Mouse (Mus musculus) limb, embryonic 14.5 days (tissue): Measurements from ENCODE around the gene Ocm. TPM values are rescaled to one million over a fixed set of nuclear protein-coding genes. Genes with fewer than 3 reads are reported as not detected.
"Not testable (repeated sequence)": the region's sequence is repeated elsewhere in the genome, so short reads cannot be mapped to it uniquely, and the experiment has no call there.

Experiments used
- ATAC-seq: fragments of 200-750 bp; cut with Nextera tagmentation; 2 replicates; pipeline ENCODE4 v1.8.0; 2017; ENCODE audit warnings: low read depth, moderate number of reproducible peaks, moderate TSS enrichment; ENCODE audit not compliant: low FRiP score
- DNase-seq: peaks from one replicate; pipeline ENCODE4 v3.0.0-alpha.2; 2015; ENCODE audit warnings: low spot score
- H3K27ac ChIP-seq: fragments of 300-500 bp; sonication (generic); replicated peaks from 2 replicates; pipeline ENCODE4 v1.5.1; 2014; ENCODE audit warnings: low read depth, mild to moderate bottlenecking, low read length, moderate library complexity, mixed read lengths
- H3K27me3 ChIP-seq: fragments of 300-500 bp; sonication (generic); 2 replicates; pipeline ENCODE4 v1.6.1; 2014; ENCODE audit warnings: low read length, mixed read lengths; ENCODE audit not compliant: control insufficient read depth, insufficient read depth
- H3K36me3 ChIP-seq: fragments of 300-500 bp; sonication (generic); 2 replicates; pipeline ENCODE4 v1.6.1; 2014; ENCODE audit warnings: mild to moderate bottlenecking, low read length, moderate library complexity, mixed read lengths; ENCODE audit not compliant: control insufficient read depth, insufficient read depth
- H3K4me1 ChIP-seq: fragments of 300-500 bp; sonication (generic); 2 replicates; pipeline ENCODE4 v1.6.1; 2014; ENCODE audit warnings: antibody characterized with exemption, low read length, mixed read lengths; ENCODE audit not compliant: control insufficient read depth, insufficient read depth
- H3K4me2 ChIP-seq: fragments of 300-500 bp; sonication (generic); replicated peaks from 2 replicates; pipeline ENCODE4 v1.6.1; 2014; ENCODE audit warnings: low read depth, mild to moderate bottlenecking, low read length, moderate library complexity; ENCODE audit not compliant: severe bottlenecking
- H3K4me3 ChIP-seq: fragments of 300-500 bp; sonication (generic); replicated peaks from 2 replicates; pipeline ENCODE4 v1.5.1; 2014; ENCODE audit warnings: low read length
- H3K9ac ChIP-seq: fragments of 300-500 bp; sonication (generic); 2 replicates; pipeline ENCODE4 v1.6.1; 2014; ENCODE audit warnings: mild to moderate bottlenecking, low read depth, low read length, moderate library complexity; ENCODE audit not compliant: severe bottlenecking
- H3K9me3 ChIP-seq: fragments of 300-500 bp; sonication (generic); 2 replicates; pipeline ENCODE4 v1.6.1; 2016; ENCODE audit warnings: low read length; ENCODE audit not compliant: control insufficient read depth
- POLR2A ChIP-seq: fragments of 200-500 bp; IDR thresholded peaks from 2 replicates; pipeline ENCODE4 v1.8.0; 2012; ENCODE audit warnings: inconsistent platforms, mild to moderate bottlenecking, moderate library complexity, borderline replicate concordance; ENCODE audit not compliant: insufficient read depth, insufficient read length; ENCODE audit errors: extremely low read depth
- WGBS: fragments of 180-500 bp; shearing (Covaris S2); extraction: QIAGEN DNeasy Blood & Tissue Kit; methylation state at CpG from one replicate; pipeline ENCODE4 v1.1.7; 2014; 5-methylcytosine and 5-hydroxymethylcytosine counted together
- polyA plus RNA-seq, 2 experiments: library from polyadenylated mRNA; depleted of rRNA in 1 of 2; stranded (reverse) in 1 of 2; unstranded in 1 of 2; fragments of >200 nt; fragmentation: Nextera tagmentation in 1 of 2; extraction: Ambion mirVana in 1 of 2; gene quantifications; 2 replicates each; pipeline versions ENCODE4 v1.2.1 to v1.2.3; 2012 to 2014

The Ocm gene
- polyA plus RNA-seq, 2 experiments, result not detected

GRCm38 (mm10) chr5:144032491-144032890, 6.0 kb upstream of the Ocm start:
- ATAC-seq, result no peak
- WGBS, result 87% methylated on average over 7 of the region's 7 CpGs
- DNase-seq, result no peak
- Histone ChIP-seq H3K27ac (no peak overlapping the region), H3K9ac (no peak overlapping the region), H3K4me2 (no peak overlapping the region), H3K36me3 (no peaks in the 10 kb centered on the region), H3K27me3 (no peaks in the 10 kb centered on the region), H3K9me3 (no peaks in the 10 kb centered on the region), H3K4me1 (no peaks in the 10 kb centered on the region), H3K4me3 (no peak overlapping the region)
- no peak for TF ChIP-seq POLR2A

GRCm38 (mm10) chr5:144015845-144016244, 10.6 kb downstream of the Ocm start:
- Histone ChIP-seq H3K9ac (no peak overlapping the region), H3K9me3 (no peaks in the 10 kb centered on the region), H3K4me1 (0 out of 2 replicates have a peak, but pooled peaks cover 3% of the 10 kb centered on the region), H3K4me3 (no peak overlapping the region), H3K27ac (no peak overlapping the region), H3K36me3 (peaks cover 17% of the 10 kb centered on the region), H3K27me3 (no peaks in the 10 kb centered on the region), H3K4me2 (no peak overlapping the region)
- TF ChIP-seq POLR2A, result no peak
- ATAC-seq, result no peak
- 87% methylated on average over 9 of the region's 9 CpGs for WGBS
- DNase-seq, result no peak

GRCm38 (mm10) chr5:144015312-144015650, 11.2 kb downstream of the Ocm start:
- Histone ChIP-seq H3K4me1 (0 out of 2 replicates have a peak, but pooled peaks cover 3% of the 10 kb centered on the region), H3K36me3 (peaks cover 23% of the 10 kb centered on the region), H3K4me2 (peak overlapping the region; percentile 43; the same call in 1 of the 2 replicates), H3K9me3 (no peaks in the 10 kb centered on the region), H3K4me3 (peak overlapping the region; percentile 71), H3K27me3 (no peaks in the 10 kb centered on the region), H3K27ac (no peak overlapping the region), H3K9ac (no peak overlapping the region)
- TF ChIP-seq POLR2A, result no peak
- WGBS, result 79% methylated on average over 3 of the region's 3 CpGs
- DNase-seq (no peak), ATAC-seq (no peak)

GRCm38 (mm10) chr5:144014551-144015311, 11.7 kb downstream of the Ocm start, which contains the start of gene Ccz1:
Ccz1 (minus strand) TSS chr5:144014877.
- DNase-seq, result peak; percentile 94
- peaks cover 26% of the 10 kb centered on the region for H3K36me3 ChIP-seq
- peak within 1 kb of the TSS; percentile 77 for H3K27ac ChIP-seq
- peak within 1 kb of the TSS; percentile 71 for H3K4me3 ChIP-seq
- no peaks in the 10 kb centered on the region for H3K27me3 ChIP-seq
- WGBS, result 3% methylated on average over 44 of the region's 47 CpGs
- peak; percentile 98 for ATAC-seq
- 0 out of 2 replicates have a peak, but pooled peaks cover 3% of the 10 kb centered on the region for H3K4me1 ChIP-seq
- 0 out of 2 replicates have a peak, but pooled peaks have one; percentile 25 for TF ChIP-seq POLR2A
- H3K9me3 ChIP-seq, result no peaks in the 10 kb centered on the region
- peak within 1 kb of the TSS; percentile 79 for H3K9ac ChIP-seq
- peak within 1 kb of the TSS; percentile 43 for H3K4me2 ChIP-seq

GRCm38 (mm10) chr5:144013366-144014134, 12.9 kb downstream of the Ocm start:
- DNase-seq, H3K4me1 ChIP-seq, H3K27ac ChIP-seq, H3K27me3 ChIP-seq, ATAC-seq, H3K9me3 ChIP-seq: not testable (repeated sequence)
- Histone ChIP-seq H3K4me2 (peak overlapping the region; percentile 43), H3K36me3 (peaks cover 38% of the 10 kb centered on the region), H3K9ac (peak overlapping the region; percentile 79; the same call in 1 of the 2 replicates), H3K4me3 (peak overlapping the region; percentile 71)
- WGBS, result 63% methylated on average over 12 of the region's 13 CpGs
